Comparison of ENCODE assay signal across 23 mouse cellular contexts in genomic region chr10:116444371-116444770, GRCm38 (mm10). TPM values are rescaled to one million over a fixed set of nuclear protein-coding genes. Genes with fewer than 3 reads are reported as not detected.
DNase-seq lines count a peak whose midpoint lies in the region; ATAC-seq and TF ChIP-seq lines count a peak whose summit lies in the region.
"Had no signal": no experiment of that assay in that cellular context is flagged by ENCODE, and none has a peak within 500 bp of the region (broad histone marks: within the 10 kb centered on the region; RNA-seq: fewer than 3 reads in every experiment).

No protein-coding gene starts in this region.

- TF ChIP-seq CTCF in intestine, postnatal 0 days (IDR thresholded peaks at IDR 0.05; ENCODE audit: low read depth): 0 out of 2 replicates have a peak, but pooled peaks have one; percentile 3
- peak; percentile 67 for TF ChIP-seq CTCF in E14TG2a.4 (conservative IDR thresholded peaks at IDR 0.05; ENCODE audit: low read length)
- TF ChIP-seq CTCF in stomach, postnatal 0 days (IDR thresholded peaks at IDR 0.05; ENCODE audit: low read depth): 0 out of 2 replicates have a peak, but pooled peaks have one; percentile 7

- no peak overlapping the region for H3K9ac ChIP-seq in intestine, postnatal 0 days (ENCODE audit: low read depth, low read length)
- no peak overlapping the region for H3K9ac ChIP-seq in intestine, embryonic 16.5 days (ENCODE audit: low read depth, low read length)
- H3K9ac ChIP-seq in stomach, postnatal 0 days (ENCODE audit: low read length): no peak overlapping the region
- H3K9ac ChIP-seq: embryonic facial prominence, embryonic 13.5 days; heart, embryonic 13.5 days; hindbrain, embryonic 12.5 days had no signal

- H3K4me1 ChIP-seq in intestine, postnatal 0 days (replicated peaks; ENCODE audit: control insufficient read depth, insufficient read depth, low read length): no peaks in the 10 kb centered on the region
- H3K4me1 ChIP-seq in intestine, embryonic 16.5 days (ENCODE audit: control insufficient read depth, insufficient read depth, low read length): no peaks in the 10 kb centered on the region
- peaks cover 13% of the 10 kb centered on the region for H3K4me1 ChIP-seq in E14TG2a.4 (replicated peaks; ENCODE audit: low read depth, low read length)
- H3K4me1 ChIP-seq in stomach, postnatal 0 days (replicated peaks; ENCODE audit: control insufficient read depth, insufficient read depth): no peaks in the 10 kb centered on the region
- H3K4me1 ChIP-seq: forebrain, embryonic 10.5 days; hindbrain, embryonic 12.5 days had no signal

- H3K27ac ChIP-seq in intestine, postnatal 0 days (ENCODE audit: low read depth, low read length): no peak overlapping the region
- no peak overlapping the region for H3K27ac ChIP-seq in intestine, embryonic 16.5 days (ENCODE audit: low read length)
- no peak overlapping the region for H3K27ac ChIP-seq in stomach, postnatal 0 days (replicated peaks)
- H3K27ac ChIP-seq: embryonic facial prominence, embryonic 13.5 days; forebrain, embryonic 10.5 days; gastrocnemius, adult 2 months; heart, embryonic 13.5 days; hindbrain, embryonic 12.5 days; hindbrain, postnatal 0 days had no signal

- no peak for ATAC-seq in intestine, postnatal 0 days
- ATAC-seq in intestine, embryonic 16.5 days: no peak
- ATAC-seq in stomach, postnatal 0 days (ENCODE audit: low FRiP score, low TSS enrichment): no peak
- ATAC-seq: forebrain, embryonic 14.5 days; hindbrain, postnatal 0 days had no signal

- no peaks in the 10 kb centered on the region for H3K36me3 ChIP-seq in intestine, postnatal 0 days (ENCODE audit: control insufficient read depth, insufficient read depth)
- H3K36me3 ChIP-seq in intestine, embryonic 16.5 days (ENCODE audit: control insufficient read depth, insufficient read depth, low read length): no peaks in the 10 kb centered on the region
- no peaks in the 10 kb centered on the region for H3K36me3 ChIP-seq in E14TG2a.4 (ENCODE audit: insufficient read depth, low read length)
- H3K36me3 ChIP-seq in stomach, postnatal 0 days (ENCODE audit: control insufficient read depth, insufficient read depth, low read length): no peaks in the 10 kb centered on the region
- H3K36me3 ChIP-seq: G1E; heart, embryonic 13.5 days had no signal

- no peaks in the 10 kb centered on the region for H3K27me3 ChIP-seq in intestine, postnatal 0 days (replicated peaks; ENCODE audit: control insufficient read depth, insufficient read depth, low read length)
- H3K27me3 ChIP-seq in intestine, embryonic 16.5 days (replicated peaks; ENCODE audit: control insufficient read depth, insufficient read depth, low read length): no peaks in the 10 kb centered on the region
- H3K27me3 ChIP-seq in E14TG2a.4 (ENCODE audit: insufficient read depth, low read length): peaks cover 10% of the 10 kb centered on the region; the same call in 1 of the 2 replicates
- H3K27me3 ChIP-seq in stomach, postnatal 0 days (ENCODE audit: control insufficient read depth, insufficient read depth, low read length): no peaks in the 10 kb centered on the region
- H3K27me3 ChIP-seq: embryonic facial prominence, embryonic 13.5 days; heart, embryonic 13.5 days; hindbrain, embryonic 12.5 days had no signal

- H3K4me3 ChIP-seq in intestine, postnatal 0 days (ENCODE audit: low read depth, low read length): no peak overlapping the region
- no peak overlapping the region for H3K4me3 ChIP-seq in intestine, embryonic 16.5 days (ENCODE audit: low read length)
- H3K4me3 ChIP-seq in E14TG2a.4 (replicated peaks; ENCODE audit: low read length): peak overlapping the region; percentile 54
- H3K4me3 ChIP-seq in stomach, postnatal 0 days (ENCODE audit: low read depth, low read length): no peak overlapping the region
- H3K4me3 ChIP-seq: embryonic facial prominence, embryonic 13.5 days; forebrain, embryonic 10.5 days; gastrocnemius, adult 2 months; heart, embryonic 13.5 days; hindbrain, embryonic 12.5 days had no signal

- no peak for TF ChIP-seq EP300 in stomach, postnatal 0 days (optimal IDR thresholded peaks at IDR 0.05)

- peak; percentile 41 for DNase-seq in ES-CJ7 (ENCODE audit: low read depth, low spot score)
- DNase-seq in stomach, postnatal 0 days (ENCODE audit: low spot score): no peak
- no peak for DNase-seq in layer of hippocampus, postnatal 25 days (ENCODE audit: extremely low spot score in 1 of 2, low spot score in 1 of 2)
- DNase-seq in thymus, postnatal 36 days: no peak
- DNase-seq: adrenal gland, adult 2 months; adrenal gland, postnatal 25 days; cerebellum, adult 18-20 months; cerebellum, adult 9-11 months; cerebellum, postnatal 36 days; gastrocnemius, adult 2 months; gastrocnemius, postnatal 25 days; heart, postnatal 4 days had no signal

- no peak overlapping the region for H3K4me2 ChIP-seq in intestine, postnatal 0 days (replicated peaks; ENCODE audit: low read depth)
- no peak overlapping the region for H3K4me2 ChIP-seq in intestine, embryonic 16.5 days (ENCODE audit: low read depth, low read length)
- H3K4me2 ChIP-seq in stomach, postnatal 0 days (replicated peaks; ENCODE audit: low read depth): no peak overlapping the region
- H3K4me2 ChIP-seq: embryonic facial prominence, embryonic 13.5 days; heart, embryonic 13.5 days; hindbrain, embryonic 12.5 days had no signal

- WGBS in intestine, postnatal 0 days: 92% methylated on average over 10 of the region's 10 CpGs
- WGBS in intestine, embryonic 16.5 days: 93% methylated on average over 10 of the region's 10 CpGs
- 93% methylated on average over 10 of the region's 10 CpGs for WGBS in stomach, postnatal 0 days

- H3K9me3 ChIP-seq in intestine, postnatal 0 days (ENCODE audit: control insufficient read depth): no peaks in the 10 kb centered on the region
- H3K9me3 ChIP-seq in intestine, embryonic 16.5 days (ENCODE audit: control insufficient read depth, low read length): peaks cover under 1% of the 10 kb centered on the region; the same call in 1 of the 2 replicates
- H3K9me3 ChIP-seq in E14TG2a.4 (ENCODE audit: low read length): peaks cover 13% of the 10 kb centered on the region
- H3K9me3 ChIP-seq in stomach, postnatal 0 days (ENCODE audit: control insufficient read depth, low read length): no peaks in the 10 kb centered on the region
- H3K9me3 ChIP-seq: embryonic facial prominence, embryonic 13.5 days; hindbrain, embryonic 12.5 days had no signal

RNA-seq across cellular contexts. Expression of gene Kcnmb4, which starts 29.3 kb away (rescaled TPM):
- 1.6 and 1.7 TPM in 2 replicates for polyA plus RNA-seq in intestine, postnatal 0 days (2015; fragmentation: Nextera tagmentation; extraction: Ambion mirVana)
- 1.7 and 1.9 TPM in 2 replicates for polyA plus RNA-seq in intestine, embryonic 16.5 days (2015; fragmentation: Nextera tagmentation; extraction: Ambion mirVana)
- polyA plus RNA-seq in stomach, postnatal 0 days (2015; fragmentation: Nextera tagmentation; extraction: Ambion mirVana): 1.8 and 2.6 TPM in 2 replicates
- 10 to 100 TPM; 75.3 to 77.9 TPM for total RNA-seq in layer of hippocampus, postnatal 25 days (2021)
- total RNA-seq: granulocyte monocyte progenitor cell, adult 5-6 weeks had no signal
- polyA plus RNA-seq: G1E had no signal

Comparison
In these comparisons a context has a peak if more than half of its experiments do, and no peak if none do; other contexts are left out.
1. CTCF ChIP-seq: peak in every context shown above with its lines; median percentile 67 in E14TG2a.4; 7 in stomach, postnatal 0 days; 3 in intestine, postnatal 0 days.